Mouse (Mus musculus): ENCODE measurements around the gene Pou2f2. TPM values are rescaled to one million over a fixed set of nuclear protein-coding genes. Genes with fewer than 3 reads are reported as not detected.

Pou2f2 gene
- total RNA-seq, 2 experiments from 2014 or later: 0.53 to 0.68 TPM

GRCm38 (mm10) chr7:25151916-25152556 lies 27.5 kb downstream of the Pou2f2 start:
- intact Hi-C loops (cut with DNase I): no loop called here
- no peak for DNase-seq

GRCm38 (mm10) chr7:25151009-25151408 lies 28.5 kb downstream of the Pou2f2 start:
- intact Hi-C loops (cut with DNase I): no loop called here

GRCm38 (mm10) chr7:25150151-25150663 lies 29.3 kb downstream of the Pou2f2 start:
- intact Hi-C loops (cut with DNase I): no loop called here
- no peak for DNase-seq

More at GRCm38 (mm10) chr7:25151009-25151408, 28.5 kb downstream of the Pou2f2 start:
- DNase-seq: no peak

- intact Hi-C loops (cut with DNase I): no loop called here
- DNase-seq: no peak
Observed at GRCm38 (mm10) chr7:25145896-25146295, 33.6 kb downstream of the Pou2f2 start.

GRCm38 (mm10) chr7:25141761-25142160 lies 37.8 kb downstream of the Pou2f2 start:
- intact Hi-C loops (cut with DNase I): no loop called here
- DNase-seq: peak; percentile 33 to 35

- intact Hi-C loops (cut with DNase I): no loop called here
- no peak for DNase-seq
Observed at GRCm38 (mm10) chr7:25137553-25137952, 42.0 kb downstream of the Pou2f2 start.

GRCm38 (mm10) chr7:25133092-25134049 lies 46.2 kb downstream of the Pou2f2 start:
- intact Hi-C loops (cut with DNase I): loop anchor here (1.0 to 5.0 kb wide), 4 partner anchors 54 to 279 kb away; partner anchors contain the start of genes Cxcl17 and Megf8

GRCm38 (mm10) chr7:25132318-25132960 lies 47.1 kb downstream of the Pou2f2 start:
- DNase-seq: peak; percentile 36 to 37
- intact Hi-C loops (cut with DNase I): loop anchor here (5.0 kb wide), 3 partner anchors 185 to 280 kb away; partner anchors contain the start of genes Cxcl17 and Megf8

More at GRCm38 (mm10) chr7:25133092-25134049, 46.2 kb downstream of the Pou2f2 start:
- peak; percentile 76 to 80 for DNase-seq

GRCm38 (mm10) chr7:25131247-25131646 lies 48.3 kb downstream of the Pou2f2 start:
- DNase-seq: no peak
- intact Hi-C loops (cut with DNase I): loop anchor here (5.0 kb wide), 3 partner anchors 186 to 281 kb away; partner anchors contain the start of genes Cxcl17 and Megf8

- DNase-seq: no peak
- intact Hi-C loops (cut with DNase I): loop anchor here (5.0 kb wide), 3 partner anchors 187 to 282 kb away; partner anchors contain the start of genes Cxcl17 and Megf8
Observed at GRCm38 (mm10) chr7:25130565-25130964, 49.0 kb downstream of the Pou2f2 start.

GRCm38 (mm10) chr7:25129390-25129979 lies 50.0 kb downstream of the Pou2f2 start:
- peak in 1 of 2 experiments; percentile 9 for DNase-seq
- intact Hi-C loops (cut with DNase I): no loop called here

- intact Hi-C loops (cut with DNase I): no loop called here
- no peak for DNase-seq
Observed at GRCm38 (mm10) chr7:25127971-25128370, 51.6 kb downstream of the Pou2f2 start.

- intact Hi-C loops (cut with DNase I): no loop called here
- DNase-seq: no peak
Observed at GRCm38 (mm10) chr7:25125716-25126281, 53.7 kb downstream of the Pou2f2 start.

GRCm38 (mm10) chr7:25121240-25121786 lies 58.2 kb downstream of the Pou2f2 start:
- DNase-seq: no peak
- intact Hi-C loops (cut with DNase I): no loop called here

- peak; percentile 36 to 46 for DNase-seq
- intact Hi-C loops (cut with DNase I): no loop called here
Observed at GRCm38 (mm10) chr7:25120061-25120834, 59.3 kb downstream of the Pou2f2 start.

GRCm38 (mm10) chr7:25112956-25113603 lies 66.4 kb downstream of the Pou2f2 start:
- intact Hi-C loops (cut with DNase I): no loop called here
- DNase-seq: no peak

GRCm38 (mm10) chr7:25112178-25112955 lies 67.2 kb downstream of the Pou2f2 start:
- no peak for DNase-seq
- intact Hi-C loops (cut with DNase I): no loop called here

Data from heart, postnatal 36 days (tissue).